Mouse (Mus musculus): ENCODE data around the gene Elk1. TPM values are rescaled to one million over a fixed set of nuclear protein-coding genes. Genes with fewer than 3 reads are reported as not detected.

Gene Elk1
- total RNA-seq (2015) (4.3 and 5.5 TPM in 2 replicates), total RNA-seq (2017) (3.7 and 4.6 TPM in 2 replicates)

DNA sequence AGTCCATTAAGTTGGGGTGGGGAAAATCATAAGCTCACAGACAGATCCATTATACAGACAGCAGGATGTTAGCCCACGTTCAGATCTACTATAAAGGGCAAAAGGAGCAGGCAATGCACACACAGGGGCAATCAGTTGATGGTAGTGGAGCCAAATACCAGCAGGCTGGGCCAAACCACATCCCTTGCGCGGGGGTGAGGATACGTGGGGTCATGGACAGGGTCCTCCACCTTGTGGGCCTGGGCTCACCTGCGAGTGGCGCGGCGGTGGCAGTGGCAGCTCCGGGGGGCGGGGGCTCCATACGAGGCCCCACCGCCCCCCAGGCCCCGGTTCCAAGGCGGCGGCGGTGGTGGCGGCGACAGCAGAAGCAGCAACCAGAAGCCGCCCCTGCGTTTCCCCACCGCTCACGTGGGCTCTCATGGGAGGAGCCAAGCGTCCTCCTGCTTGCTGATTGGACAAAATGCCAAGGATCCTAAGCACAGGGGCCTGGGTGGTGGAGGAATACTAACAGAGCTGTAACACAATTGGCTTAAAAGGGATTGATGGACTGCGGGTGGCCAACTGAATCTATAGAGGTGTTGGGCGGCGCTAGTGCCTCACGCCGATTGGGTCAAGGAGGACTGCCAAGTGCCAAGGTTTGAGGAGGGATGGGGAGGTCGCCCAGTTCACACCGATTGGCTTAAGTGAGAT, at the start of gene Elk1:
Gene Elk1 (minus strand): TSS at position 418 of the 690 bp plus-strand sequence.
- ATAC-seq (replicated peaks; ENCODE audit: poor library complexity): peak; percentile 98

DNA sequence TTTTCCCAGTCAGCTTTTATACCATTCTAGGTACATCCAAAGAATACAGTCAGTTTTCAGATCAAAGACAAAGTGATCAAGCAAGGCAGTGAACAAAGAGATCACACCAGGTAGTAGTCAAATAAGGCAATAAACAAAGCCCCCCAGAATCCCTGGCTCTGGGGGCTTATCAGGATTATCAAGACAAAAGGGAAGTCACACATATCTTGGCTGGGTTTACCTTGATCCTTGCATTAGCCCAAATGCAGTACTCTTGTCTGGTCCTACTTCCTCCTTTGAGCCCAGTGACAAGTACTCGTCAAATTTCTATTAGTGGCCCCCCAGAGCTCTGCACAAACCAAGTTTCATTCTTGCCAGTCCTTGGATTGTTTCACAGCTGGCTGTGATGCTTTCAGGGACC, 30.5 kb upstream of the Elk1 start:
- ATAC-seq (replicated peaks; ENCODE audit: poor library complexity): no peak

DNA sequence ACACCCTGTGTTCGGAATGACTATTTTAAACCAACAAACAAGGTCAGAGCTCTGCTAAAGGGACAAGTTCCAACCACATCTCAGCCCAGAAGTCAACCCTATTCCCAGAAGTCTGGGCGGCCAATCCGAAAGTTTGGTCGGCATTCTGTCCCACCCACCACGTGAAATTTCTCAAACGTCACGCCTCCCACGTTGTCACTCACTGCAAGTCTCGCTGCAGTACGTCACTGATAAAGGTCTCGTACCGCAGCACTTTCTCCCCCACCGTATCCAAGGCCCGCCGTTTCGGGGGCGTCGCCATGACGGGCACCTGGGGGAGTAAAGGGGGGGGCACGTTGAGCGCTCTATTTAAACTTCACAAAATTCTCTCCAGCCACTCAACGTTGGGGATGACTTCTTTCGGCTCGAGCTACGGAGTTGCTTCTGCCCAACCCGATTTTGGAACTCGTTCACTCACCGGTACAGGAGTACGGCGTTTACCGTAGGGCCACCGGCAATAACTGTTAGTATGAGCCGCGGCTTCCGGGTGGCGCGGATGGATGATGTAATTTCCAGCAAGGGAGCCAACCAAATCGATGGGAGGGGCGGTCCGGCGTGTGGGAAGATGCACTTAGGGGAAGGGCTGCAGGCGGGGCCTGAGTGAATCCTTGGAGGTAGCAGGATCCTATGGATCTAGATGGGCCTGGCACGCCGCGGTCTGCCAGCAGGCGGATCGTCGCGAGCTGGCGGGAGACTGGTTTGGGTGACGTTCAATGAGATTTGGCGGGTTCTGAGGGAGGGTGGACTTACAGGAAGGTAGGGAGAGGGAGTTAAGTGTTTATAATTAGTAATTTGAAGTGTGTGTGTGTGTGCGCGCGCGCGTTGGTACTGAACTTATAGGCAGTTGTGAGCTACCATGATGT, 11.3 kb upstream of the Elk1 start, which contains the start of gene Uxt:
Gene Uxt (minus strand): TSS at position 541 of the 902 bp plus-strand sequence.
- peak; percentile 97 for ATAC-seq (replicated peaks; ENCODE audit: poor library complexity)

- peak; percentile 40 for ATAC-seq (replicated peaks; ENCODE audit: poor library complexity)
These were observed 4.4 kb downstream of the Elk1 start for GRCm38 (mm10) chrX:20946055-20946454.

- peak; percentile 83 for ATAC-seq (replicated peaks; ENCODE audit: poor library complexity)
These were observed 18.4 kb downstream of the Elk1 start for GRCm38 (mm10) chrX:20931963-20932362.

- ATAC-seq (replicated peaks; ENCODE audit: poor library complexity): peak; percentile 86
These were observed 19.0 kb downstream of the Elk1 start, which contains the start of gene Cfp for GRCm38 (mm10) chrX:20931364-20931763. Gene Cfp, minus strand, starts transcription at chrX:20931555.

DNA sequence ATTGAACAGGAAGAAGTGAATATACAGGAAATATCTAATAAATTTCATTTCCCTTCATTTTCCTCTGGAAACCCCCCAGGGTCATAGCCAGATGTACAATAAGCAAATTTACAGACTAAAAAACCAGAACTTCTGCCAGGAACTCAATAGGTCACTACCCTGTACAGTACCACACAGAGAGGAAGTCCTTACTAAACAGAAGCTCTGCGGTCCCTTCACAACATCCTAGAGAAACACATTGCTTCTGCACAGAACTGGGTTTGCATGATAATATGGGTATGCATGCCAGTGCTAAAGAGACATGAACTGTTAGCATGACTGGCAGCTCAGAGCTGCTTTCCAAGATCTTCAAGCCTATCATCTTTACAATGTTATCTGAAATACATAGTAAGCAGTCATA, 20.5 kb downstream of the Elk1 start:
- ATAC-seq (replicated peaks; ENCODE audit: poor library complexity): peak; percentile 40

GRCm38 (mm10) chrX:20924976-20925375, 25.4 kb downstream of the Elk1 start:
- ATAC-seq (replicated peaks; ENCODE audit: poor library complexity): no peak

DNA sequence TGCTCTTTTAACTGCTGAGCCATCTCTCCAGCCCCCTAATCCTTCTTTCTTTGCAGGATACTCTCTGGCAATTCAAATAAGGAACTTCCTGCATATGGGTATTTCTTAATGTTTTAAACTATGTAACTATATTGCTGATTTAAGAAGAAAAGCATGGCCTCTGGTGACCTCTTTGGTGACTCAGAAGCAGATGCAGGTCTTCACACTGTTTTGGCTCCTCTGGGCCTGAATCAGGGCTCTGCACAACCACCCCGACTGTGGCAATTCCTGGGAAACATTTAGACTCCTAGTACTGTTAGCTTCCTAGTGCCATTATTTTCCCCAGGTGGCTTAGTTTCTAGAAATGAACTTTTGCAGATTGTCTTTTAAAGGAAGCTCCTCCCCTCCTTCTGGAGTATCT, 26.9 kb downstream of the Elk1 start:
- ATAC-seq (replicated peaks; ENCODE audit: poor library complexity): no peak

DNA sequence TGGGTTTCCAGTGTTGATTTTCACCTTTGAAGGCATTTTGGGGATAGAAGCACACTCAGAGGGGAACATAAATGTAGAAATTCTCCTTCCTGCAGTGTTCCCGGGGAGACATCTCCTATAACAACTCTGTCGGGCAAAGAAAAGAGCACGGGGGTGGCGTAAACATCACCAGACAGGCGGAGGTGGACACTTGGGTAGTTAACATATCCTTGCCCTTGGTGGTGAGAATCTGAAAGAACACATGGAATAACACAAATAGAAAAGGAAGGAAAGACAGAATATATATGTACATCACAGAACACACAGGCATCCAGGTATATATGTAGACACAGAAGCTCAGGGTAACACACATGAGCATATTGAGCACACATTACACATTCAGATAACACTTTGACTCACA, 29.0 kb downstream of the Elk1 start:
- ATAC-seq (replicated peaks; ENCODE audit: poor library complexity): no peak

GRCm38 (mm10) chrX:20920844-20921364, 29.5 kb downstream of the Elk1 start, which contains the start of gene Syn1:
Gene Syn1, minus strand, starts transcription at chrX:20921004.
- peak; percentile 100 for ATAC-seq (replicated peaks; ENCODE audit: poor library complexity)

- ATAC-seq (replicated peaks; ENCODE audit: poor library complexity): no peak
These were observed 30.1 kb downstream of the Elk1 start for GRCm38 (mm10) chrX:20920249-20920843.

- no peak for ATAC-seq (replicated peaks; ENCODE audit: poor library complexity)
These were observed 35.3 kb downstream of the Elk1 start for GRCm38 (mm10) chrX:20915075-20915474.

GRCm38 (mm10) chrX:20913726-20914125, 36.7 kb downstream of the Elk1 start:
- ATAC-seq (replicated peaks; ENCODE audit: poor library complexity): no peak

DNA sequence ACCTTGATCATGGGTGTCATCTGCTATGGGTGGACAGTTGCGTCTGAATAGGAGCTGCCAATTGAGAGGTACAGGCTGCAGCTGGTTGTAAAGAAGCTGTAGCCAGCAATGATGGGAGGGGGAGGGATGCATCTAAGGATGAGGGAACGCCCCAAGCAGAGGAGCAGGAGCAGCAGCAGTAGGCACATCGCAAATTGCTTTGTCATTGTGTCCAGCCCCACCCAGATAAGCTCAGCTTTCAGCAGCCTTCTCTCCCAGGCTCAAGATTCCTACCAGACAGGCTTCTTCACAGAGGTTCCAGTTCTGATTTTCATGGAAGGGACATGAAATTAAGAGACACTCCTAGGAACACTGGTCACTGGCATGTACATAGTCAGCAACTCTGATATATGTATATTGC, 40.3 kb downstream of the Elk1 start:
- peak; percentile 68 for ATAC-seq (replicated peaks; ENCODE audit: poor library complexity)

Other genes with a start within 250 kb of the Elk1 start
- 30.6 and 32.5 TPM in 2 replicates for gene Usp11, start 246.7 kb downstream of the Elk1 start, total RNA-seq (2015)
- gene Usp11, start 246.7 kb downstream of the Elk1 start, total RNA-seq (2017): 32.2 and 36.7 TPM in 2 replicates
- gene Araf, start 152.8 kb downstream of the Elk1 start, total RNA-seq (2015): 56.3 and 69.0 TPM in 2 replicates
- gene Araf, start 152.8 kb downstream of the Elk1 start, total RNA-seq (2017): 32.8 and 43.1 TPM in 2 replicates
- gene Timp1, start 80.4 kb downstream of the Elk1 start, total RNA-seq (2015): 0.17 TPM in 1 of 2 replicates, not detected in the other
- gene Timp1, start 80.4 kb downstream of the Elk1 start, total RNA-seq (2017): not detected in 2 replicates
- gene Syn1, start 29.6 kb downstream of the Elk1 start, total RNA-seq (2015): 0.07 TPM in 1 of 2 replicates, not detected in the other
- not detected in 2 replicates for gene Syn1, start 29.6 kb downstream of the Elk1 start, total RNA-seq (2017)
- 27.0 and 38.2 TPM in 2 replicates for gene Cfp, start 19.1 kb downstream of the Elk1 start, total RNA-seq (2015)
- gene Cfp, start 19.1 kb downstream of the Elk1 start, total RNA-seq (2017): 19.5 and 32.9 TPM in 2 replicates
- gene Uxt, start 11.4 kb upstream of the Elk1 start, total RNA-seq (2015): 57.0 and 66.6 TPM in 2 replicates
- 24.7 and 35.6 TPM in 2 replicates for gene Uxt, start 11.4 kb upstream of the Elk1 start, total RNA-seq (2017)
- 10.0 and 14.9 TPM in 2 replicates for gene Zfp182, start 111.7 kb upstream of the Elk1 start, total RNA-seq (2015)
- 8.3 and 11.9 TPM in 2 replicates for gene Zfp182, start 111.7 kb upstream of the Elk1 start, total RNA-seq (2017)
- gene Spaca5, start 117.8 kb upstream of the Elk1 start, total RNA-seq (2015): not detected in 2 replicates
- not detected in 2 replicates for gene Spaca5, start 117.8 kb upstream of the Elk1 start, total RNA-seq (2017)
- 1.3 and 1.6 TPM in 2 replicates for gene Zfp300, start 138.9 kb upstream of the Elk1 start, total RNA-seq (2015)
- gene Zfp300, start 138.9 kb upstream of the Elk1 start, total RNA-seq (2017): 0.27 and 0.75 TPM in 2 replicates
- gene Ssxa1, start 165.2 kb upstream of the Elk1 start, total RNA-seq (2015): not detected in 2 replicates
- not detected in 2 replicates for gene Ssxa1, start 165.2 kb upstream of the Elk1 start, total RNA-seq (2017)
- not detected in 2 replicates for gene Gm21876, start 225.0 kb upstream of the Elk1 start, total RNA-seq (2015)
- gene Gm21876, start 225.0 kb upstream of the Elk1 start, total RNA-seq (2017): not detected in 2 replicates